Mouse (Mus musculus): ENCODE measurements around the gene Galnt2.

DNA sequence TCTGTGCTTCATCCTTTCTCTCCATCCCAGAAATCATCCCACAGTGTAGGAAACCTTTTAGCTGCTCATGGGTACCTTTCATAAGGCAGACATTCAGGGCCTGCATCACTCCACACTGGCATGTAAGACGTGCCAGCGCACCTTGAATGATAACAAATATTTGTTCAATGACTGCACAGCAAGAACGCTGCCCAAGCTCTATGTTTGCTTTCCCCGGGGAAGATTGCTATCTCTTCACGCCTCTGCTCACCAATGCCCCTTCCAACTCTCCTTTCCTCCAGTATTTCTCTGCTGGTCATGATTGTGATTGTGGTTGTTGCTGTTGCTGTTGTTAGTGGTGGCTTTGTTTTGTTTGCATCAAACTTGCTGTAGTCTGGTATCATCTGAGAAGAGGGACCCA lies 28.3 kb upstream of the Galnt2 start:
- TF ChIP-seq CTCF (conservative IDR thresholded peaks at IDR 0.05; ENCODE audit: low read length): no peak
- no peak for TF ChIP-seq NANOG (IDR thresholded peaks at IDR 0.05; ENCODE audit: borderline replicate concordance, low read length)
